Mouse (Mus musculus) adrenal gland, adult 18-20 months (tissue): ENCODE results near the gene Tbl2. TPM values are rescaled to one million over a fixed set of nuclear protein-coding genes. Genes with fewer than 3 reads are reported as not detected.

Experiments used
- DNase-seq, 2 experiments: peaks; one replicate each; pipeline ENCODE4 v3.0.0; 2021 to 2022; ENCODE audit warnings: low spot score in 2 of 2
- microRNA-seq, 2 experiments: library from miRNA; unstranded; fragments of <30 nt; microRNA quantifications; one replicate each; pipeline ENCODE4 v1.2.0; 2021; ENCODE audit warnings: borderline number of aligned reads in 2 of 2
- total RNA-seq, 2 experiments: library from RNA; stranded (reverse); gene quantifications; 1 replicate in 1 of 2; 2 replicates in 1 of 2; pipeline ENCODE4 v1.2.3; 2021

The Tbl2 gene
- total RNA-seq, 2 experiments from 2014 or later: 20.6 to 29.5 TPM

DNA sequence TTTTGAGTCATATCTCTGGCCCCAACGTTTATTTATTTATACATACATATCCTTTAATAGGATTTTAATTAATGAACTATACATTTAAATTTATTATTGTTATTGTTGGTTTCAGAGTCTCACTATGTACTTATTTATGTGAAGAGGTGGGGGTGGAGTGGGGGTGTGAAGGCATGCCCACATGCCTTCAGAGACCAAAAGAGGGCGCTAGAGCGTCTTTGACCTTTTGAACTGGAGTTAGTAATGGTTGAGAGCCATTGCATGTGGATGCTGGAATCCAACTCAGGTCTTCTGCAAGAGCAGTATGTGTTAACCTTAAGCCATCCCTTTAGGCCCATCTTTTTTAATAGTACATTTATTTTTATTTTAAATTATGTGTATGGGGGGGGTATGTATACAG lies 36.1 kb downstream of the Tbl2 start:
- no peak for DNase-seq

DNA sequence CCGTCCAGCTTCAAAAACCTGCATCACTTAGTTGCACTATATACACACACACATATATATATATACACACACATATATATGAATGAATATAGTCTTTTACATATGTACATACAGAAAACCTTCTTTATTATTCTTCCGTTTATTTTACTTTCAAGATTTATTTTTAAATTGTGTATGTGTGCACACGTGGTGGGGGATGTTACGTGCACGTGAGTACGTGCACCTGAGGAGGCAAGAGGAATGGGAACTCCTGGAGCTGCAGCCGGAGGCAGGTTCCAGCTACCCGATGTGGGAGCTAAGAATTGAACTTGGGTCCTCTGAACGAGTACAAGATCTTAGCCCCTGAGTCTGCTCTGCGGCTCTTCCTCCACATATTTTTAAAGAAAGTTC lies 36.8 kb downstream of the Tbl2 start:
- no peak for DNase-seq

DNA sequence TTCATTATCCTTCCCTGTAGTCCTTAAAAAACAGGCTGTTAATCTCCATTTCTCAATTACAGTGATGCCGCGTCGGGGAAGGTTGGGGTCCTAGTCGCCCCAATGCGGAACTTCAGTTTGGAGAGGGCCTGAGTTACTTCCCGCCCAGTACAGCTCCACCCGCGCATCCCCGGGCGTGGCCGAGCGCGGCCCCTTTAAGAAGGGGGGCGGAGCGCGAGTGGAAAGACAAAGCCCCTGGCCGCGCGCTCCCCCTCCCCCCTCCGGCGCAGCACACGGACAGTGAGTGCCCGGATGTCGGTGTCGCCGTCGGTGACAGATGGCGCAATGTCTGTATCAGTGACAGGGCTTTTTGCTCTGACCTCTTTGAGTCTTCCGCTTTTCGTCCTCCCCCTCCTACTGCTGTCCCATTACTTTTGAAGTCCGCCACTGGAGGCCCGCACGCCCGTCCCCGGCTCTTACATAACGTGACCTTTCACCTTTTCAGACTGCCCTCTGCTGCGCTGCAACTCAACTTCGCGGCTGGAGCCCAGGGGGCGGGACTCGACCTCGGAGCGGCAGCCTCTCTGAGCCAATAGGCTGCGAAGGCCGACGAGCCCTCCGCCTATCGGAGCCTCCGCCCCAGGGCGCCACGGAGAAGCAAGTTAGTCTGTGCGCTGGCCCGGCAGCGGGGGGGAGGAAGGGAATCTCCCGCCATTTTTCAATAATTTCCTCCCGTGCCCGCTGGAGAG lies 37.3 kb downstream of the Tbl2 start, which contains the start of gene Baz1b:
Baz1b (plus strand) TSS at position 644 of the 728 bp plus-strand sequence.
- DNase-seq: peak; percentile 93 to 94

DNA sequence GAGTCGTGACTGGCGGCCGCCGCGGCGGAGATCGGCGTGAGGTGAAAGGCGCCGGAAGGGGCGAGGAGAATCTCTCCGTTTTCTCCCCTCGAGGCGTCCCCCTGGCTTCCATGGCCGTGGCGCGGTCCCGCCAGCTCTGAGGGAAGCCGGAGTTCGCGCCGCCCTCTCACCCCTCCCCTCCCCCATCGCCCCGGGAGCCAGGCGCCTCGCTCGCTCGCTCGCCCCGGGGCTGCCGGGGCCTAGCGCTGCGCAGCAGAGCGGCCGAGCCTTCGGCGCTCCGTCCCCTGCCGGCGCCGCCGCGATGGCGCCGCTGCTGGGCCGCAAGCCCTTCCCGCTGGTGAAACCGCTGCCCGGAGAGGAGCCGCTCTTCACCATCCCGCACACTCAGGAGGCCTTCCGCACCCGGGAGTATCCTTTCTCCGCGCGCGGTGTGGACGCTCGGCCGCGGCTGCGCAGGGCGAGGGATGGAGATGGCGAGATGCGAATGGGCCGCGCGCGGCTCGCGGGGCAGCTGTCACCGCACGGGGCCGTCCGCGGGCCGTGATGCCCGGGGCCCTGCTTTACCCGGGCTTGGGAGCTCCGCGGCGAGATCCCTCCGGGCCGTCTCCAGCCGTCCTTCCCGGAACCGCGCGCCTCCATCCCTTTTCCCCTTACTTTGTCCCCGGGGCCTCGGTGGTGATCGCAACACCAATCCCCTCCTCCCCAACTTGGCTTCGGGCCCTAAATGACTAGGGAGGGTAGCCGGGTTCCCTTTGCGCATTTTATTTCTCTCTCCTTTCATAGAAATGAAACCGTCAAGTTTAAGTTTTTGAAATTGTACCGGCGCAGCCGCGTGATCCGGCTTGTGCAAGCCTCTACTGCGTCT lies 38.1 kb downstream of the Tbl2 start:
- DNase-seq: peak; percentile 79 to 83

DNA sequence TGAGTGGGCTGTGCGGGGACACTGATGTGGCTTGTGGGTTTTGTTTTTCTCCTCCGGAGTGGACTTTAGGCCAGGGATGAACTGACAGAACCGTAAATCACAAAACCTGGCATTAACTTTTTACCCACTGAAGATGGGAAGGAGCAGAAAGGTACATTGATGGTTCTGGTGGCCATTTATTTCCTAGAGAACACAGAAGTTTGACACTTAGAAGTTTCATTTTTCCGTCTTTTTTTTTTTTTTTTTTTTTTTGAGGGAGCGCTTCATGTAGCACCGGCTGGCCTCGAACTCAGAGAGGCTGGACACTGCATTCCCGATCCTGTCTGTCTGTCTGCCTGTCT lies 38.7 kb downstream of the Tbl2 start:
- no peak for DNase-seq

DNA sequence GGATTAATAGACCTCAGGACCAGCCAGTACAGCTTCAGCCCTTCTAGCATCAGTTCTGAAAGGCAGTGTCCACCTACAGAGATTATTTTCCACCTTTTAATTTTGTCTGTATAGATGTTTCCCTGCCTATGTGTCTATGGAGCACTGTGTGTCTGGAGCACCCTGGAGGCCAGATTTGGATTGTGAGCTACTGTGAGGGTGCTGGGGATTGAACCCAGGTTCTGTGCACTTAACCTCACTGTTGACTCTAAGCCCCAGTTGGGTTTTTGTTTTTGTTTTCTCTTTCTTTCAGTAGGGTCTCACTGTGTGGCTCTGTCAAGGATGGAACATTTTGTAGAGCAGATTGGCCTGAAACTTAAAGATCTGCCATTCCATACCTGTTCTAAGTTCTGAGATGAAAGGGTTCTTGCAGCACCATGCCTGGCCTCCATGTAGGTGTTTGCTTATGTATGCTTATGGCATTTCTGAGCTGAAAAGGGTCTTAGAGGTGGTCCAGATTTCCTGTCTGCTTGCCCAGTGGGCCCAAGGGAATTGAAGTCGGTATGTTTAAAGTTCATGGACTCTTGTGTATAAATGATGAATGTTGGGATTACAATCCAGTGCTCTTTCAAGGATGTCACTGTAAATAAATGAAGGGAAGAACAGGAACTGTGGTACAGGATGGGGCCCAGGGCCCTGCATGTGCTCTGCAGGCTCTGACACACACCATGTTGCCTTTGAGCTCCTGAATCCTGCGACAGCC lies 40.0 kb downstream of the Tbl2 start:
- no peak for DNase-seq

DNA sequence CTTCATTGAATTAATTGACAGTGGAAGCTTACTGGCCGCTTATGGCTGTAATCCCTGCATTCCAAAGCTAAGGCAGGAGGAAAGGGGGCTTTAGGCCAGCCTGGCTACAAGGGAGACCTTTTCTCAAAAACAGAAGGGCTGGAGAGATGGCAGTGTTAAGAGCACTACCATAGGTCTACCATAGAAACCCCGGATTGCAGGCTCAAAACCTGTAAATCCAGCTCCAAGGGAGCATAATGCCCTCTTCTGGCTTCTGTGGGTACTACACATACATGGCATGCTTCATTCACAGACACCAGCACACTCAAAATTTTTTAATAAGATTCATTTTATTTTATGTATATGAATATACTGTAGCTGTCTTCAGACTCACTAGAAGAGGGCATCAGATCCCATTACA lies 42.2 kb downstream of the Tbl2 start:
- peak; percentile 54 to 66 for DNase-seq

DNA sequence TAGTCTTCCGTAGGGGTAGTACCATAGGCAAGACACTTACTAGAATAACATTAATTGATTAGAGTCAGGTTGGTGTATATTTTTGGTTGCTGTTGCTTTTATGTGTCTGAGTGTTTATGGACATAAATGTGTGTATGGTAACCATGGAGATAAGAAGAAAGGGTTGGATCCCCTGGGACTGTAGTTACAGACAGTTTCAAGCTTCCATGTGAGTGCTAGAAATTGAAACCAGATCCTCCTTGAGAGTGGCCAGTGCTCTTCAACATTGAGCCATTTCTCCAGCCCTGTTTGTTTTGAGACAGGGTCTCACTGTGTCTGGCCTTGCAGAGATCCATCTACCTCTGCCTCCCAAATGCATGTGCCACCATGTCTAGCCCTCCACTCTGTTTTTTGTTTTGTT lies 43.0 kb downstream of the Tbl2 start:
- no peak for DNase-seq

DNA sequence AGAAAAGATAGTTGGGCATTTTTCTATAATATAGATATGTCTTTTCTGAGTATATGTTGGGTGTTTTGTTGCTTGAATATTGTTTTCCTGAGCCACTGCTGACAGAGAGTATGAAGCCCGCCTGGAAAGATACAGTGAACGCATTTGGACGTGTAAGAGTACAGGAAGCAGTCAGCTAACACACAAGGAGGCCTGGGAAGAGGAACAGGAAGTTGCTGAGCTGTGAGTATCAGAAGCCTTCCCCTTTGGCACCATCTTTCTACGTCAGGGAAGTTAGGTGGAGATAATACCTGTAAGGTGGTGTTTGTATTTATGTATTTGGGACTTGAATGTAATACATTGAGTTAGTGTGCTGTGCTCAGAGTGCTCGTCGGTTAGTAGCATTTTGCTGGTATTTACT lies 46.9 kb downstream of the Tbl2 start:
- DNase-seq: no peak

DNA sequence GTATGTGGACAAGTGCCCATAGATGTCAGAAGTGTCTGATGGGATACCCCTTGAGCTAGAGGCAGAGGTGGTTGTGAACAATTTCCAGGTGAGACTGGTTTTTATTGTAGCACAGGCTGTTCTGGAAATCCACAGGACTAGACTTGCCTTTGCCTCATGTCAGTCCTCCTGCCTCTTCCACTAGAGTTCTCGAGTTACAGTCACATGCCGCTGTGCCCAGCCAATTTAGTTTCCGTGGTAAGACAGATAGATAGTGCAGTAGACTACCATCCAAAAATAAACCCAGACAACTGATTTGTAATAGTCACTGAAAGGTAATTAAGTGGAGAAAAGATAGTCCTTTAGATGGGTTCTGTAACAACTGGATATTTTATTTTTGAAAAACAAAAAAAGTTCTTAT lies 53.3 kb downstream of the Tbl2 start:
- DNase-seq: no peak

DNA sequence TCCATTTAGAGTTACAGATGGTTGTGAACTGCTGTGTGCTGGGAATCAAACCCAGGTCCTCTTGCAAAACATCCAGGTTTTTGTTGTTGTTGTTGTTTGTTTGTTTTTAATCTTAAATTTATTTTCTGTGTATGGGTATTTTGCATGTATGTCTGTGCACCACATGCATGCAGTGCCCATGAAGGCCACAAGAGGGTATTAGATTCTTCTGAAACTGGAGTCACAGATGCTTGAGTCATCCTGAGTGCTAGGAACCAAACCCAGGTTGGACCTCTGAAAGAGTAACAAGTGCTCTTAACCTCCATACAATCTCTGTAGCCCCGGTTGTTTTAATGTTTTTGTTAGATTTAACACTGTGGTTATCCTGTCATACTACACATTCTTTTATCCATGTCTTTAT lies 58.7 kb downstream of the Tbl2 start:
- no peak for DNase-seq

Small RNAs within 50 kb of the gene (microRNA-seq; reads per million reads assigned to microRNA genes)
- gene Gm25315: 0 reads per million in 2 experiments

Other genes starting within 250 kb of the Tbl2 start
- not detected for gene Tmem270, start 242.9 kb upstream of the Tbl2 start, total RNA-seq
- not detected for gene Cldn13, start 234.1 kb upstream of the Tbl2 start, total RNA-seq
- gene Mettl27, start 217.3 kb upstream of the Tbl2 start, total RNA-seq: 10 to 100 TPM; 23.1 to 23.6 TPM
- not detected for gene Cldn4, start 202.7 kb upstream of the Tbl2 start, total RNA-seq
- gene Cldn3, start 163.4 kb upstream of the Tbl2 start, total RNA-seq: under 1 TPM; 0.50 to 0.54 TPM
- gene Abhd11, start 140.5 kb upstream of the Tbl2 start, total RNA-seq: 10 to 100 TPM; 52.3 to 59.7 TPM
- gene Stx1a, start 126.2 kb upstream of the Tbl2 start, total RNA-seq: 1 to 10 TPM; 6.0 to 7.2 TPM
- gene Dnajc30, start 85.5 kb upstream of the Tbl2 start, total RNA-seq: 10 to 100 TPM; 25.8 to 30.3 TPM
- gene Bud23, start 84.7 kb upstream of the Tbl2 start, total RNA-seq: 10 to 100 TPM; 45.7 to 55.0 TPM
- 1 to 10 TPM; 1.9 to 2.5 TPM for gene Vps37d, start 71.4 kb upstream of the Tbl2 start, total RNA-seq
- gene Mlxipl, start 59.8 kb upstream of the Tbl2 start, total RNA-seq: 100 to 1,000 TPM in 1 of 2 experiments, 10 to 100 TPM in 1; 67.0 to 169 TPM
- 10 to 100 TPM; 74.1 to 77.2 TPM for gene Bcl7b, start 18.6 kb downstream of the Tbl2 start, total RNA-seq
- gene Baz1b, start 37.6 kb downstream of the Tbl2 start, total RNA-seq: 10 to 100 TPM; 79.1 to 88.7 TPM
- 10 to 100 TPM in 1 of 2 experiments, 1 to 10 TPM in 1; 3.0 to 10.5 TPM for gene Fzd9, start 101.6 kb downstream of the Tbl2 start, total RNA-seq
- under 1 TPM in 1 of 2 experiments, not detected in 1; 0.33 TPM for gene Fkbp6, start 200.4 kb downstream of the Tbl2 start, total RNA-seq
- not detected for gene Trim50, start 203.6 kb downstream of the Tbl2 start, total RNA-seq
- gene Nsun5, start 220.3 kb downstream of the Tbl2 start, total RNA-seq: 10 to 100 TPM; 22.0 to 23.7 TPM
- 10 to 100 TPM; 22.2 to 23.3 TPM for gene Pom121, start 244.9 kb downstream of the Tbl2 start, total RNA-seq